Mouse (Mus musculus): Measurements from ENCODE around the gene Plxnb1. TPM values are rescaled to one million over a fixed set of nuclear protein-coding genes. Genes with fewer than 3 reads are reported as not detected.

The Plxnb1 gene
- polyA plus RNA-seq, 1 experiment = not detected

GRCm38 (mm10) chr9:109111101-109111500 lies 15.9 kb downstream of the Plxnb1 start:
- no peak overlapping the region for H3K4me3 ChIP-seq (ENCODE audit: insufficient read depth, low read length)
- no peak overlapping the region for H3K27ac ChIP-seq (ENCODE audit: insufficient read depth, low read depth, low read length)
- no peak for TF ChIP-seq POLR2A (IDR thresholded peaks at IDR 0.05; ENCODE audit: borderline replicate concordance, low read depth, low read length)
- no peak for TF ChIP-seq CTCF (IDR thresholded peaks at IDR 0.05; ENCODE audit: low read depth, low read length)
- 0 out of 2 replicates have a peak, but pooled peaks cover 4% of the 10 kb centered on the region for H3K4me1 ChIP-seq (ENCODE audit: control insufficient read depth, insufficient read depth, low read length)

- TF ChIP-seq CTCF (IDR thresholded peaks at IDR 0.05; ENCODE audit: low read depth, low read length) (no peak), POLR2A (IDR thresholded peaks at IDR 0.05; ENCODE audit: borderline replicate concordance, low read depth, low read length) (no peak)
- Histone ChIP-seq H3K4me1 (ENCODE audit: control insufficient read depth, insufficient read depth, low read length) (0 out of 2 replicates have a peak, but pooled peaks cover 4% of the 10 kb centered on the region), H3K27ac (ENCODE audit: insufficient read depth, low read depth, low read length) (no peak overlapping the region), H3K4me3 (ENCODE audit: insufficient read depth, low read length) (no peak overlapping the region)
Observed at GRCm38 (mm10) chr9:109111591-109111990, 16.4 kb downstream of the Plxnb1 start.

DNA sequence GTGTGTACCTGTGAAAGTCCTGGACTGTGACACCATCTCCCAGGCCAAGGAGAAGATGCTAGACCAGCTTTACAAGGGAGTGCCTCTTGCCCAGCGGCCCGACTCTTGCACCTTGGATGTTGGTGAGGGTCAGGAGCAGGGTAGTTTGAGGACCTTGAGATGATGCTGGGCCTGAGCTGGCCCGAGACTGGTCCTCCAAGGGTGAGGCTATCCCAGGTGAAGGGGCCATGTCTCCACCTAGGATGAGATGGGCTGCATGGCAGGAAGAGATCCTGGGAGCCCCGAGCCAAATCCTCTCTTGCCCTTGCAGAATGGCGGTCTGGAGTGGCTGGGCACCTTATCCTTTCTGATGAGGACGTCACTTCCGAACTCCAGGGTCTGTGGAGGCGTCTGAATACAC lies 18.1 kb downstream of the Plxnb1 start:
- TF ChIP-seq CTCF (IDR thresholded peaks at IDR 0.05; ENCODE audit: low read depth, low read length) (no peak), POLR2A (IDR thresholded peaks at IDR 0.05; ENCODE audit: borderline replicate concordance, low read depth, low read length) (no peak)
- no peak overlapping the region for H3K4me3 ChIP-seq (ENCODE audit: insufficient read depth, low read length)
- no peak overlapping the region for H3K27ac ChIP-seq (ENCODE audit: insufficient read depth, low read depth, low read length)
- H3K4me1 ChIP-seq (ENCODE audit: control insufficient read depth, insufficient read depth, low read length) = peaks cover 17% of the 10 kb centered on the region

GRCm38 (mm10) chr9:109114276-109114675 lies 19.1 kb downstream of the Plxnb1 start:
- Histone ChIP-seq H3K27ac (ENCODE audit: insufficient read depth, low read depth, low read length) (no peak overlapping the region), H3K4me1 (ENCODE audit: control insufficient read depth, insufficient read depth, low read length) (peaks cover 23% of the 10 kb centered on the region), H3K4me3 (ENCODE audit: insufficient read depth, low read length) (no peak overlapping the region)
- TF ChIP-seq CTCF (IDR thresholded peaks at IDR 0.05; ENCODE audit: low read depth, low read length) (no peak), POLR2A (IDR thresholded peaks at IDR 0.05; ENCODE audit: borderline replicate concordance, low read depth, low read length) (no peak)

GRCm38 (mm10) chr9:109114871-109115270 lies 19.7 kb downstream of the Plxnb1 start:
- Histone ChIP-seq H3K4me1 (ENCODE audit: control insufficient read depth, insufficient read depth, low read length) (peaks cover 23% of the 10 kb centered on the region), H3K4me3 (ENCODE audit: insufficient read depth, low read length) (no peak overlapping the region), H3K27ac (ENCODE audit: insufficient read depth, low read depth, low read length) (no peak overlapping the region)
- TF ChIP-seq POLR2A (IDR thresholded peaks at IDR 0.05; ENCODE audit: borderline replicate concordance, low read depth, low read length) (no peak), CTCF (IDR thresholded peaks at IDR 0.05; ENCODE audit: low read depth, low read length) (no peak)

DNA sequence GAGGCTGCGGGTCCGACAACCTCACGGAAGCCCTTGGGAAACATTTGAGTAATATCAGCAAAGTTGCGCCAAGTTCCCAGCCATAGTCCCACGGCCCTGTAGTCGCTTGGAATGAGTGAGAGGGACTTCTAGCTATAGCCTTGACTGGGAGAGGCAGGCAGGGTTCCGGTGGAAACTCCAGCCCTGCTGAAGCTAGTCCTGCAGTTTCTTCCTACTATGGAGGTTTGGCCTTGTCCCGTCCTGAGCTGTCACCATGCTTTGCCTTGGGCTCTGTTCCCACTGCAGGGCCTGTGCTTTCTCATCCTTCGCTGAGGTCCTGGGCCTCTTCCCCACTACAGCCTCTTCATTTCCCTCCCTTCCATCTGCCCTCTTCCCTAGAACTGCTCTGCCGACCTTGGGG lies 21.0 kb downstream of the Plxnb1 start:
- Histone ChIP-seq H3K27ac (ENCODE audit: insufficient read depth, low read depth, low read length) (no peak overlapping the region), H3K4me1 (ENCODE audit: control insufficient read depth, insufficient read depth, low read length) (peaks cover 23% of the 10 kb centered on the region), H3K4me3 (ENCODE audit: insufficient read depth, low read length) (no peak overlapping the region)
- no peak for TF ChIP-seq POLR2A (IDR thresholded peaks at IDR 0.05; ENCODE audit: borderline replicate concordance, low read depth, low read length)

DNA sequence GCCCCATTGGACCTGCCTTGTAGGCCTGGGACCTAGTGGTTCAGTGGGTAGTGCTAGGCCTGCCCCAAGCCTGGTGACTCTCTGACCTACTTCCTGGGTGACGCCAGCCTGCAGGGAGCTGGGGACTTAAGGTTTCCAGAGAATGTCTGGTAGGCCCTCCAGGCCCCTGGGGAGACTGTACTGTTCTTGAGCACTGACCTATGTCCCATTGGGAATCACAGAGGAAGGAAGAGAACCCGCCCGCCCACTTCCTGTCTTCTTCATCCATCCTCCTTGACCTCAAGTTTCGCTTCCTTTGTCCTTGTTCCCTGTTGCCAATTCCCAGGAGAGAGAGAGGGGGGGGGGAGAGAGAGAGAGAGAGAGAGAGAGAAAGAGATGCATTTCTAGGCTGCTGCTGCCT lies 22.9 kb downstream of the Plxnb1 start:
- TF ChIP-seq POLR2A (IDR thresholded peaks at IDR 0.05; ENCODE audit: borderline replicate concordance, low read depth, low read length) = no peak
- no peak for TF ChIP-seq CTCF (IDR thresholded peaks at IDR 0.05; ENCODE audit: low read depth, low read length)
- Histone ChIP-seq H3K4me1 (ENCODE audit: control insufficient read depth, insufficient read depth, low read length) (peaks cover 28% of the 10 kb centered on the region), H3K4me3 (ENCODE audit: insufficient read depth, low read length) (no peak overlapping the region), H3K27ac (ENCODE audit: insufficient read depth, low read depth, low read length) (peak overlapping the region; percentile 39)

GRCm38 (mm10) chr9:109119571-109119970 lies 24.4 kb downstream of the Plxnb1 start:
- TF ChIP-seq POLR2A (IDR thresholded peaks at IDR 0.05; ENCODE audit: borderline replicate concordance, low read depth, low read length) (no peak), CTCF (IDR thresholded peaks at IDR 0.05; ENCODE audit: low read depth, low read length) (no peak)
- no peak overlapping the region for H3K27ac ChIP-seq (ENCODE audit: insufficient read depth, low read depth, low read length)
- no peak overlapping the region for H3K4me3 ChIP-seq (ENCODE audit: insufficient read depth, low read length)
- peaks cover 35% of the 10 kb centered on the region for H3K4me1 ChIP-seq (ENCODE audit: control insufficient read depth, insufficient read depth, low read length)

GRCm38 (mm10) chr9:109120956-109121355 lies 25.8 kb downstream of the Plxnb1 start:
- no peak overlapping the region for H3K4me3 ChIP-seq (ENCODE audit: insufficient read depth, low read length)
- H3K27ac ChIP-seq (ENCODE audit: insufficient read depth, low read depth, low read length) = no peak overlapping the region
- TF ChIP-seq POLR2A (IDR thresholded peaks at IDR 0.05; ENCODE audit: borderline replicate concordance, low read depth, low read length) (no peak), CTCF (IDR thresholded peaks at IDR 0.05; ENCODE audit: low read depth, low read length) (no peak)
- H3K4me1 ChIP-seq (ENCODE audit: control insufficient read depth, insufficient read depth, low read length) = peaks cover 32% of the 10 kb centered on the region

GRCm38 (mm10) chr9:109122553-109123085 lies 27.4 kb downstream of the Plxnb1 start:
- TF ChIP-seq POLR2A (IDR thresholded peaks at IDR 0.05; ENCODE audit: borderline replicate concordance, low read depth, low read length) (no peak), CTCF (IDR thresholded peaks at IDR 0.05; ENCODE audit: low read depth, low read length) (no peak)

DNA sequence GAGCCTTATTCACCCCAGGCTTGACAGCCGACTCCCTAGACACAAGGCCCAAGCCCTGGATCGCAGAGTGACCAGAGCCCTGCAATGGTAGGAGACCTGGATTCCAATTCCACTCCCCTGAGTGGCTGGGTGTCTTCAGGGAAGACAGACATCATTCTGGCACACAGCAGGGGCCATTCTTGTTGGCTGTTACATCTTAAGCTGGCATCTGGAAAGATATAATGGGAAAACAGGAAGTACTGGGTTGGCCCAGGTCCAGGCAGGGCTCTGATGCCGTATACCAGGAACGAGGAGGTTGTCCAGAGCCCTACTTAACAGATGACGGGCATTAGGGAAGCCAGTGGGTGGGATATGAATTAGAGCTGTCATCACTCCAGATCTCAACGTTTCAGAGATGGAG lies 28.1 kb downstream of the Plxnb1 start:
- H3K4me1 ChIP-seq (ENCODE audit: control insufficient read depth, insufficient read depth, low read length) = peaks cover 20% of the 10 kb centered on the region
- H3K27ac ChIP-seq (ENCODE audit: insufficient read depth, low read depth, low read length) = no peak overlapping the region
- no peak overlapping the region for H3K4me3 ChIP-seq (ENCODE audit: insufficient read depth, low read length)
- TF ChIP-seq POLR2A (IDR thresholded peaks at IDR 0.05; ENCODE audit: borderline replicate concordance, low read depth, low read length) = no peak
- no peak for TF ChIP-seq CTCF (IDR thresholded peaks at IDR 0.05; ENCODE audit: low read depth, low read length)

More at GRCm38 (mm10) chr9:109122553-109123085, 27.4 kb downstream of the Plxnb1 start:
- Histone ChIP-seq H3K27ac (ENCODE audit: insufficient read depth, low read depth, low read length) (no peak overlapping the region), H3K4me1 (ENCODE audit: control insufficient read depth, insufficient read depth, low read length) (peaks cover 26% of the 10 kb centered on the region), H3K4me3 (ENCODE audit: insufficient read depth, low read length) (no peak overlapping the region)
